Mouse (Mus musculus): Measurements from ENCODE around the gene Runx3. TPM values are rescaled to one million over a fixed set of nuclear protein-coding genes. Genes with fewer than 3 reads are reported as not detected.

Runx3 gene
- total RNA-seq, 2 experiments from 2014 or later, result not detected

GRCm38 (mm10) chr4:135203806-135204560 is 83.5 kb downstream of the Runx3 start:
- intact Hi-C loops (cut with DNase I), result loop anchor here (5.0 kb wide), 1 partner anchor 52 kb away; no protein-coding TSS in a partner anchor
- DNase-seq (ENCODE audit: low spot score in 2 of 2), result no peak

DNA sequence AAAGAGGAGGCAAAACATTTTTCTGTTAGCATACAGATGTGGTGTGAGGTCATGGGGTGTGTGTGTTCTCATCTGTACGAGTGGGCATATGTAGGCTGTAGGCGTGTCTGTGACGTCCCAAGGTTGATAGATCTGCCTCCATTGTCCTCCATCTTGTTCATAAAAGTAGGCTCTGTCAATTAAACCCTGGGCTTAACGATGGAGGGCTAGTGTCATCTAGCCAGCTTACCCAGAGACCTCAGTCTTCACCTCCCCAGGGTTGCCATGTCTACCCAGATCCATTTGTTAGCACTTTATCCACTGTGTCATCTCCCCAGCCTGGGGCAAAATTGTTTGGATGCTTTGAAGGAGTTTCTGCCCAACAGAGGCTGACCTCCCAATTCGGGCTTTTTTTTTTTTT is 84.2 kb downstream of the Runx3 start:
- no peak for DNase-seq (ENCODE audit: low spot score in 2 of 2)
- intact Hi-C loops (cut with DNase I), result loop anchor here (5.0 kb wide), 1 partner anchor 52 kb away; no protein-coding TSS in a partner anchor

DNA sequence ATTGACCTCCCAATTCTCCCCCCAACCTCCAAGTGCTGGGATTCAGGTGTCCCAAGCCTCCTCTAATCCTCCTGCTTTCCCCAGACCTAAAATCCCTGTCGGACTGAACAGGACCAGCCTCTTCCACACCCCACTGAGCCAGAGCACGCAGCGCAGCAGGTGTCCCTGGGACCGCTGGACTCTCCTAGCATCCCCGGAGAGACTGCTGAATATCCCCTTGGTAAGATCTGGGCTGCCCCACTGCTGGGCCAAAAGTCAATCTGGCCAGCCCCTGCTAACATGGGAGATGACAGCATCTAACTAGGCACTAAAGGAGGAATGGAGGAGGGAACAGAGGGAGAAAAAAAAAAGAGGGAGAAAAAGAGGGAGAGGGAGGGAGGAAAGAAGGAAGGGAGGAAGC is 84.8 kb downstream of the Runx3 start:
- intact Hi-C loops (cut with DNase I), result no loop called here
- no peak for DNase-seq (ENCODE audit: low spot score in 2 of 2)

DNA sequence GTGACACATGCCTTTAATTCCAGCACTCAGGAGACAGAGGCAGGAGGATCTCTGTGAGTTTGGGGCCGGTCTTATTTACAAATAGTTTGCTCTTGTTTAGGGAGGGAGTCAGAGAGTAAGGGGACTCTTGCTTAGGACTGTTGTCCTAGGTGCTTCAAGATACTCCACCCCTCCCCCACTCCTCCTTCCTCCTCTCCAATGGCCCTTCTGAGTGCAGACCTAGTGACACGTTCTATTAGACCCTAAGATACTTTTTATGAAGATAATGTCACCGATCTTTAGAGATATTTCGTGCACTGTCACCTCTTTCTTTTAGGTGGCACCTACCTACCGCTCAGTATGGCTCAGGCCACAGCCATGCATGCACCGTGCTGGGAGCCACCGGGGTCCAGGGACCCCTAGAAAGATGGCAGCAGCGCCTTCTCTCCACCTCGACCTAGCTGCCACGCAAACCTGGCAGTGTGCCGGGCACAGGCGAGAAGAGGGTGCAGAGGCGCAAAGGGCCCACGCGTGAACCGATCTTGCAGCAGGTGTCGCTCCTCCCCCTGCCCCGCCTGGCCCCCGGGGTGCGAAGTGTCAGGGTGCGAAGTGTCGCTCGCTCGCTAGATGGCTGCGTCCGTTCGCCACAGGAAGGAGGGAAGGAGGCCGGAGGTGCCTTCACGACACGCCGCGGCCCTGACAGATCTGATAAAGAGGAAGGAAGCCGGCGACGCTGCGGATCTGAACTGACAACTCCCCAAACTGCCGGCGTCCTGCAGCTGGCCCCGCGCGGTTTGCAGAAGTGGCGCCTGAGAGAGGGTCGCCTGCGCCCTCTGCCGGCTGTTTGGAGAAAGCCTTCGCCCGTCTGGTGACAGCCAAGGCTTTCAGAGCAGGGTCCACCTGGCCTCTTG is 85.5 kb downstream of the Runx3 start:
- peak; percentile 67 to 72 for DNase-seq (ENCODE audit: low spot score in 2 of 2)
- intact Hi-C loops (cut with DNase I), result loop anchor here (1.0 to 2.0 kb wide), 2 partner anchors 139 to 260 kb away; no protein-coding TSS in a partner anchor

DNA sequence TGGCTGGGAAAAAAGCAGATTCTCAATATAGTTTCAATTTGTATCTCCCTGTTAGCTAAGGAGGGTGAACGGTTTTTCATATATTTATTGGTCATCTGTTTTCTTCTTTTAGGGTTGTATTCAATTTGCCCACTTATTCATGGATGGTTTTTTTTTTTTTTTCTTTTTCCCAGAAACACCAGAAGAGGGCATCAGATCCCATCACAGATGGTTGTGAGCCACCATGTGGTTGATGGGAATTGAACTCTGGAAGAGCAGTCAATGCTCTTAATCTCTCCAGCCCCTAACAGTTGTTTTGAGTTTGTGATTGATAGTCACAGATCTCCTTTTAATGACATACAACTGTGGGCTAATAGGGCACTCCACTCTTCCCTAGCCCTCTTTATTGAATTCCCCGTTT is 89.4 kb downstream of the Runx3 start:
- intact Hi-C loops (cut with DNase I), result no loop called here
- DNase-seq (ENCODE audit: low spot score in 2 of 2), result no peak

- DNase-seq (ENCODE audit: low spot score in 2 of 2), result peak; percentile 69 to 81
- intact Hi-C loops (cut with DNase I), result loop anchor here (1.0 to 5.0 kb wide), 2 partner anchors 53 to 99 kb away; partner anchors contain the start of gene Clic4
Measured at GRCm38 (mm10) chr4:135219652-135220051, 99.2 kb downstream of the Runx3 start.

- intact Hi-C loops (cut with DNase I), result loop anchor here (5.0 kb wide), 1 partner anchor 52 kb away; the partner anchor contains the start of gene Clic4
- DNase-seq (ENCODE audit: low spot score in 2 of 2), result no peak
Measured at GRCm38 (mm10) chr4:135220641-135221040, 100.2 kb downstream of the Runx3 start.

- DNase-seq (ENCODE audit: low spot score in 2 of 2), result peak in 1 of 2 experiments; percentile 56
- intact Hi-C loops (cut with DNase I), result loop anchor here (5.0 kb wide), 1 partner anchor 50 kb away; the partner anchor contains the start of gene Clic4
Measured at GRCm38 (mm10) chr4:135221632-135222407, 101.4 kb downstream of the Runx3 start.

DNA sequence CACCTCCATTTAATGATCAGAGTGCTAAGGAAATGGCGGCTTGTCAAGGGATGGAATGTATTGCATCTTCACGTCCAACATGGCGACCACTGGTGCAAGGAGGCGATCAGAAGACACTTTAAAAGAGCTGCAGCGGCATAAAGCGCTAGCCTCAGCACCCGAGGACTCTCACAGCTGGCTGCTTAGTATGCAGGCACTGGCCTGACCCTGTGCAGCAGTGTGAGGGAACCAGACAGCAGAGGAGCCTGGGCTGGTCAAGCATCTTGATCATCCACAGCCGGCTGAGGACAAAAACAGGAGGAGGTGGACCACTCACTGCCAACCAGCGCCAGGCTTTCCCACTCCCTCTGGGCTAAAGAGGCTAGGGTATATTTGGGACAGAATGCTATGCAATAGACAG is 103.4 kb downstream of the Runx3 start:
- intact Hi-C loops (cut with DNase I), result loop anchor here (5.0 kb wide), 1 partner anchor 48 kb away; the partner anchor contains the start of gene Clic4
- DNase-seq (ENCODE audit: low spot score in 2 of 2), result no peak

- intact Hi-C loops (cut with DNase I), result no loop called here
- DNase-seq (ENCODE audit: low spot score in 2 of 2), result no peak
Measured at GRCm38 (mm10) chr4:135226008-135226667, 105.7 kb downstream of the Runx3 start.

Other genes with a start within 250 kb of the Runx3 start
- 100 to 1,000 TPM; 115 to 119 TPM for gene Tmem50a, start 205.6 kb upstream of the Runx3 start, total RNA-seq (2021)
- 100 to 1,000 TPM; 230 to 267 TPM for gene Rsrp1, start 197.1 kb upstream of the Runx3 start, total RNA-seq (2021)
- 10 to 100 TPM; 51.0 to 52.7 TPM for gene Syf2, start 189.8 kb upstream of the Runx3 start, total RNA-seq (2021)
- gene Clic4, start 152.2 kb downstream of the Runx3 start, total RNA-seq (2021), result 10 to 100 TPM; 31.8 to 34.1 TPM
- gene Srrm1, start 232.7 kb downstream of the Runx3 start, total RNA-seq (2021), result 100 to 1,000 TPM; 122 to 124 TPM